Mouse (Mus musculus): Measurements from ENCODE around the gene Bpgm. TPM values are rescaled to one million over a fixed set of nuclear protein-coding genes. Genes with fewer than 3 reads are reported as not detected.

Gene Bpgm
- polyA plus RNA-seq, 1 experiment from 2014 or later: 53.2 TPM

DNA sequence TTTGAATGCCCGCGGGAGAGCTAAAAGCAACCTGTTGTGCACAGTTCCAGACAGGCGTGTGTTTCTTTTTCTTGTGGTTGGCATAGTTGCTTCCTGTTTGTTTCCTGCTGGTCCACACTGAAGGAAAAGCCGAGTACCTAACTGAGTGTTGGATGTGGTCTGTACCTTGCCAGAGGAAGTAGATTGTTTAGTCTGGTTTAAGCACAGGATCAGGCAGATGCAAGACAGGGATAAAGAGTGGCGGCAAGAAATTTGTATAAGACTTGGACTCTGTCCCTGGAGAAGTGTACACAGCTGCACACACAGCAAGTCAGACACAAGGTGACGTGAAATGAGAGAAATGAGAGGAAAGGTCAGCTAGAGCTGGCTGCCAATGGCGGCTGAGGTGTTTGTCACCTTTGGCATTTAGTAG is 19.1 kb downstream of the Bpgm start:
- peak overlapping the region; percentile 54 for H3K27ac ChIP-seq (replicated peaks)
- no peaks in the 10 kb centered on the region for H3K27me3 ChIP-seq (replicated peaks; ENCODE audit: low read depth, poor library complexity, severe bottlenecking)
- no peak overlapping the region for H3K4me3 ChIP-seq
- H3K36me3 ChIP-seq (replicated peaks): peaks cover 12% of the 10 kb centered on the region
- 53% methylated on average over 7 of the region's 7 CpGs for WGBS
- H3K4me1 ChIP-seq: peaks cover 57% of the 10 kb centered on the region
- no peaks in the 10 kb centered on the region for H3K9me3 ChIP-seq
- DNase-seq (ENCODE audit: low spot score): no peak

- WGBS: 59% methylated on average over 5 of the region's 5 CpGs
- H3K36me3 ChIP-seq (replicated peaks): no peaks in the 10 kb centered on the region; the same call in 1 of the 2 replicates
Observed at GRCm38 (mm10) chr6:34497991-34498625, 22.1 kb downstream of the Bpgm start.

GRCm38 (mm10) chr6:34502291-34502690 is 26.3 kb downstream of the Bpgm start:
- Histone ChIP-seq H3K27ac (replicated peaks) (no peak overlapping the region), H3K4me3 (no peak overlapping the region), H3K4me1 (peaks cover 34% of the 10 kb centered on the region), H3K36me3 (replicated peaks) (peaks cover 15% of the 10 kb centered on the region), H3K27me3 (replicated peaks; ENCODE audit: low read depth, poor library complexity, severe bottlenecking) (no peaks in the 10 kb centered on the region), H3K9me3 (no peaks in the 10 kb centered on the region)
- no peak for DNase-seq (ENCODE audit: low spot score)
- 89% methylated on average over 7 of the region's 7 CpGs for WGBS

More at GRCm38 (mm10) chr6:34497991-34498625, 22.1 kb downstream of the Bpgm start:
- Histone ChIP-seq H3K27ac (replicated peaks) (no peak overlapping the region; the same call in 1 of the 2 replicates), H3K4me1 (peaks cover 57% of the 10 kb centered on the region), H3K27me3 (replicated peaks; ENCODE audit: low read depth, poor library complexity, severe bottlenecking) (no peaks in the 10 kb centered on the region), H3K4me3 (no peak overlapping the region), H3K9me3 (no peaks in the 10 kb centered on the region)
- no peak for DNase-seq (ENCODE audit: low spot score)

GRCm38 (mm10) chr6:34505957-34506356 is 29.9 kb downstream of the Bpgm start:
- Histone ChIP-seq H3K27me3 (replicated peaks; ENCODE audit: low read depth, poor library complexity, severe bottlenecking) (no peaks in the 10 kb centered on the region), H3K4me1 (peaks cover 21% of the 10 kb centered on the region), H3K9me3 (no peaks in the 10 kb centered on the region), H3K4me3 (no peak overlapping the region), H3K36me3 (replicated peaks) (peaks cover 15% of the 10 kb centered on the region), H3K27ac (replicated peaks) (0 out of 2 replicates have a peak overlapping the region, but pooled peaks have one; percentile 4)
- no peak for DNase-seq (ENCODE audit: low spot score)
- 72% methylated on average over 11 of the region's 11 CpGs for WGBS

DNA sequence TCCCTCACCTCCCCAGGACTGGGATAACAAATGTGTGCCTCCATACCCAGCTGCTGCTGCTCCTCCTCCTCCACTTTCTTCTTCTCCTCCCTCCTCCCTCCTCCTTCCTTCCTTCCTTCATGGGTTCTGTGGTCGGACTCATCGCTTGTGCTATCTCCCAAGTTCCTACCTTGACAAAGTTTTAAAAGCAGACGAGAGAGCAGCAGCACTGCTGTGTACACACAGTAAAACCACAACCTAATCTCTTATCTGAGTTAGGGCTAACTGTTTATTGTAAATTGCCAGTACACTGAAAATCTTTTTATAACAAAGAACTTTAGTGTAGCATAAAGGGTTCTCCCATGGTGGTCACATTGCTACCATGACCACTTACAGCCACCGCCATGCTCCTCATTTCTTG is 31.6 kb downstream of the Bpgm start:
- peaks cover 24% of the 10 kb centered on the region for H3K4me1 ChIP-seq
- WGBS: 93% methylated on average over 4 of the region's 4 CpGs
- no peak overlapping the region for H3K4me3 ChIP-seq
- no peaks in the 10 kb centered on the region for H3K27me3 ChIP-seq (replicated peaks; ENCODE audit: low read depth, poor library complexity, severe bottlenecking)
- peaks cover 15% of the 10 kb centered on the region for H3K36me3 ChIP-seq (replicated peaks)
- no peak for DNase-seq (ENCODE audit: low spot score)
- no peaks in the 10 kb centered on the region for H3K9me3 ChIP-seq
- peak overlapping the region; percentile 36; the same call in 1 of the 2 replicates for H3K27ac ChIP-seq (replicated peaks)

GRCm38 (mm10) chr6:34508016-34508415 is 32.0 kb downstream of the Bpgm start:
- H3K9me3 ChIP-seq: no peaks in the 10 kb centered on the region
- DNase-seq (ENCODE audit: low spot score): no peak
- H3K4me1 ChIP-seq: peaks cover 24% of the 10 kb centered on the region
- 88% methylated on average over 4 of the region's 4 CpGs for WGBS
- H3K27ac ChIP-seq (replicated peaks): peak overlapping the region; percentile 36; the same call in 1 of the 2 replicates
- no peaks in the 10 kb centered on the region for H3K27me3 ChIP-seq (replicated peaks; ENCODE audit: low read depth, poor library complexity, severe bottlenecking)
- peaks cover 15% of the 10 kb centered on the region for H3K36me3 ChIP-seq (replicated peaks)
- H3K4me3 ChIP-seq: no peak overlapping the region

- DNase-seq (ENCODE audit: low spot score): no peak
- WGBS: 92% methylated on average over 5 of the region's 5 CpGs
- Histone ChIP-seq H3K4me1 (peaks cover 29% of the 10 kb centered on the region), H3K27me3 (replicated peaks; ENCODE audit: low read depth, poor library complexity, severe bottlenecking) (no peaks in the 10 kb centered on the region), H3K27ac (replicated peaks) (no peak overlapping the region), H3K36me3 (replicated peaks) (peaks cover under 1% of the 10 kb centered on the region; the same call in 1 of the 2 replicates), H3K9me3 (no peaks in the 10 kb centered on the region), H3K4me3 (no peak overlapping the region)
Observed at GRCm38 (mm10) chr6:34510277-34510676, 34.3 kb downstream of the Bpgm start.

- no peaks in the 10 kb centered on the region for H3K36me3 ChIP-seq (replicated peaks)
- 55% methylated on average over 2 of the region's 2 CpGs for WGBS
- peaks cover 31% of the 10 kb centered on the region for H3K4me1 ChIP-seq
- H3K27me3 ChIP-seq (replicated peaks; ENCODE audit: low read depth, poor library complexity, severe bottlenecking): no peaks in the 10 kb centered on the region
- no peaks in the 10 kb centered on the region for H3K9me3 ChIP-seq
- DNase-seq (ENCODE audit: low spot score): peak; percentile 14
- 0 out of 2 replicates have a peak overlapping the region, but pooled peaks have one; percentile 61 for H3K27ac ChIP-seq (replicated peaks)
- H3K4me3 ChIP-seq: no peak overlapping the region
Observed at GRCm38 (mm10) chr6:34511410-34511809, 35.4 kb downstream of the Bpgm start.

GRCm38 (mm10) chr6:34512741-34513140 is 36.7 kb downstream of the Bpgm start:
- Histone ChIP-seq H3K4me3 (no peak overlapping the region), H3K9me3 (no peaks in the 10 kb centered on the region), H3K4me1 (peaks cover 34% of the 10 kb centered on the region), H3K36me3 (replicated peaks) (no peaks in the 10 kb centered on the region), H3K27me3 (replicated peaks; ENCODE audit: low read depth, poor library complexity, severe bottlenecking) (no peaks in the 10 kb centered on the region), H3K27ac (replicated peaks) (no peak overlapping the region)
- no peak for DNase-seq (ENCODE audit: low spot score)

DNA sequence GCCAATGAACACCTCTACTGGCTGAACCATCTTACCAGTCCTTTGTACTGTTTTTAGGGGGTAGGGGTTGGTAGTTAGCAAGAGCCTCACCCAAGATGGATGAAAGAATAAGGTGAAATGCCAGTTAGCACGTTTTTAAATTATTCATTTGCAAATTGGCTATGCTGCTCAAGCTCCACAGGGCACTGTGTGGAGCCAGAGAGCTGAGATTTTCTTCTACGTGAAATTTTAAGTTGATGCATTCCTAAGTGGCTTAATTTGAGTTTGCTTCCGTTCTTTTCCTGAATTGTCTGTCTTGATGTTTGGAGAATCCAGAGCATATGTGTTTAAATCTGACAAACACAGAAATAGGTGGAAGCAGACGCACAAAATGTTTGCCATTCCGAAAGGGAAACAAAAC is 38.6 kb downstream of the Bpgm start:
- H3K36me3 ChIP-seq (replicated peaks): no peaks in the 10 kb centered on the region
- no peaks in the 10 kb centered on the region for H3K27me3 ChIP-seq (replicated peaks; ENCODE audit: low read depth, poor library complexity, severe bottlenecking)
- H3K4me1 ChIP-seq: peaks cover 27% of the 10 kb centered on the region
- peak overlapping the region; percentile 5 for H3K27ac ChIP-seq (replicated peaks)
- 52% methylated on average over 5 of the region's 5 CpGs for WGBS
- no peak for DNase-seq (ENCODE audit: low spot score)
- H3K9me3 ChIP-seq: no peaks in the 10 kb centered on the region
- no peak overlapping the region for H3K4me3 ChIP-seq

DNA sequence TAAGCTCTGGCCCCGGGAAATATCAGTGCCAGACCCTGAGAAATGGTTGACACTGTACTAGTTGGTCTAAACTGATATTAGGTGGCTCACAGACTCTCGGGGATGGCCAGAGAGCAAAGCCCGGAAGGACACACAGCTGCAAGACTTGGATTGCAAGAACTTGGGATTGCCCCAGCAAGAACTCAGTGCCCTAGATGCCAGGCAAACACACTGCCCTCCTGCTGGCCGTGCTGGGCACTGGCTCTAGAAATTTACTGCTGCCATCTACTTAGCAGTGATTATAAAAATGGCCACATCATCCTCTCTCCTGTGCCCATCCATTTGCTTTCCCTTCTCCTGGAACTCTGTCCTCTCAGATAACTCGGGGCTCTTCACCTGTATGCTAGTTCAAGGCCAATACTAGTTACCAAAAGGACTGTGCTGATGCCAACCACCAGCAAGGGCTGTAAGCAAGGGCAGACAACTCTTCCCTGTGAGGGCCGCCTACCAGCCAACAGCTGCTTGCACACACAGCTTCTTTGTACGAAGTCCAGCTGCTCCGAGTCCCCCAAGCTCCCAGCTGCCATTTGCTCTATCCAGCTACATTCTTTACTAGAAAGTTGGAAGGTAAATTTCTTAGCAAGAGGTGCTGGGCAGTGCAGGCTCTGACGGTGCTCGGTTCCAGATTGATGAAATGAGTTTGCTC is 39.2 kb downstream of the Bpgm start:
- peak overlapping the region; percentile 5 for H3K27ac ChIP-seq (replicated peaks)
- H3K4me3 ChIP-seq: no peak overlapping the region
- H3K36me3 ChIP-seq (replicated peaks): no peaks in the 10 kb centered on the region
- no peaks in the 10 kb centered on the region for H3K27me3 ChIP-seq (replicated peaks; ENCODE audit: low read depth, poor library complexity, severe bottlenecking)
- no peaks in the 10 kb centered on the region for H3K9me3 ChIP-seq
- 61% methylated on average over 10 of the region's 10 CpGs for WGBS
- DNase-seq (ENCODE audit: low spot score): peak; percentile 21
- H3K4me1 ChIP-seq: peaks cover 32% of the 10 kb centered on the region

GRCm38 (mm10) chr6:34515783-34516099 is 39.7 kb downstream of the Bpgm start:
- 0 out of 2 replicates have a peak overlapping the region, but pooled peaks have one; percentile 54 for H3K27ac ChIP-seq (replicated peaks)
- WGBS: 33% methylated on average over 1 of the region's 1 CpGs

GRCm38 (mm10) chr6:34517750-34518149 is 41.7 kb downstream of the Bpgm start:
- H3K9me3 ChIP-seq: no peaks in the 10 kb centered on the region
- no peaks in the 10 kb centered on the region for H3K27me3 ChIP-seq (replicated peaks; ENCODE audit: low read depth, poor library complexity, severe bottlenecking)
- peak overlapping the region; percentile 78; the same call in 1 of the 2 replicates for H3K27ac ChIP-seq (replicated peaks)
- no peaks in the 10 kb centered on the region for H3K36me3 ChIP-seq (replicated peaks)
- H3K4me1 ChIP-seq: peaks cover 45% of the 10 kb centered on the region
- H3K4me3 ChIP-seq: no peak overlapping the region
- no peak for DNase-seq (ENCODE audit: low spot score)
- 81% methylated on average over 5 of the region's 5 CpGs for WGBS

More at GRCm38 (mm10) chr6:34515783-34516099, 39.7 kb downstream of the Bpgm start:
- DNase-seq (ENCODE audit: low spot score): no peak
- H3K36me3 ChIP-seq (replicated peaks): no peaks in the 10 kb centered on the region
- H3K9me3 ChIP-seq: no peaks in the 10 kb centered on the region
- H3K27me3 ChIP-seq (replicated peaks; ENCODE audit: low read depth, poor library complexity, severe bottlenecking): no peaks in the 10 kb centered on the region
- no peak overlapping the region for H3K4me3 ChIP-seq
- H3K4me1 ChIP-seq: peaks cover 36% of the 10 kb centered on the region

Data from embryonic facial prominence, embryonic 10.5 days (tissue).